Mouse (Mus musculus): ENCODE data around the gene Arvcf. TPM values are rescaled to one million over a fixed set of nuclear protein-coding genes. Genes with fewer than 3 reads are reported as not detected.
A peak's percentile ranks its signal among the peaks of the same experiment; 100 is the strongest.

The Arvcf gene
- polyA plus RNA-seq, 1 experiment from 2014 or later: 37.9 TPM

- Histone ChIP-seq H3K4me2 (replicated peaks) (no peak overlapping the region), H3K9ac (no peak overlapping the region), H3K27me3 (no peaks in the 10 kb centered on the region), H3K36me3 (no peaks in the 10 kb centered on the region), H3K27ac (replicated peaks) (no peak overlapping the region), H3K4me3 (replicated peaks) (no peak overlapping the region), H3K9me3 (replicated peaks) (no peaks in the 10 kb centered on the region), H3K4me1 (peaks cover 26% of the 10 kb centered on the region; the same call in 1 of the 2 replicates)
- no peak for ATAC-seq (ENCODE audit: insufficient number of reproducible peaks, low FRiP score, low TSS enrichment, low read depth)
- WGBS: 48% methylated on average over 6 of the region's 6 CpGs
Observed at GRCm38 (mm10) chr16:18381621-18382258, 33.8 kb downstream of the Arvcf start.

- ATAC-seq (ENCODE audit: insufficient number of reproducible peaks, low FRiP score, low TSS enrichment, low read depth): no peak
- Histone ChIP-seq H3K4me2 (replicated peaks) (no peak overlapping the region), H3K27ac (replicated peaks) (no peak overlapping the region; the same call in 1 of the 2 replicates), H3K9ac (no peak overlapping the region), H3K4me1 (peaks cover 29% of the 10 kb centered on the region), H3K9me3 (replicated peaks) (no peaks in the 10 kb centered on the region), H3K36me3 (no peaks in the 10 kb centered on the region), H3K4me3 (replicated peaks) (no peak overlapping the region), H3K27me3 (no peaks in the 10 kb centered on the region)
- 74% methylated on average over 9 of the region's 9 CpGs for WGBS
Observed at GRCm38 (mm10) chr16:18383045-18383726, 35.2 kb downstream of the Arvcf start.

GRCm38 (mm10) chr16:18383756-18384155 is 35.8 kb downstream of the Arvcf start:
- no peak overlapping the region for H3K4me3 ChIP-seq (replicated peaks)
- H3K27me3 ChIP-seq: no peaks in the 10 kb centered on the region
- ATAC-seq (ENCODE audit: insufficient number of reproducible peaks, low FRiP score, low TSS enrichment, low read depth): no peak
- no peak overlapping the region for H3K4me2 ChIP-seq (replicated peaks)
- no peaks in the 10 kb centered on the region for H3K36me3 ChIP-seq
- no peaks in the 10 kb centered on the region for H3K9me3 ChIP-seq (replicated peaks)
- H3K27ac ChIP-seq (replicated peaks): no peak overlapping the region; the same call in 1 of the 2 replicates
- 24% methylated on average over 3 of the region's 3 CpGs for WGBS
- H3K4me1 ChIP-seq: peaks cover 35% of the 10 kb centered on the region
- no peak overlapping the region for H3K9ac ChIP-seq

GRCm38 (mm10) chr16:18384211-18384610 is 36.2 kb downstream of the Arvcf start:
- Histone ChIP-seq H3K4me2 (replicated peaks) (no peak overlapping the region), H3K36me3 (no peaks in the 10 kb centered on the region), H3K4me3 (replicated peaks) (no peak overlapping the region), H3K27me3 (no peaks in the 10 kb centered on the region), H3K9ac (no peak overlapping the region), H3K9me3 (replicated peaks) (no peaks in the 10 kb centered on the region), H3K27ac (replicated peaks) (no peak overlapping the region), H3K4me1 (peaks cover 39% of the 10 kb centered on the region)
- WGBS: 69% methylated on average over 7 of the region's 7 CpGs
- no peak for ATAC-seq (ENCODE audit: insufficient number of reproducible peaks, low FRiP score, low TSS enrichment, low read depth)

- peaks cover 35% of the 10 kb centered on the region for H3K4me1 ChIP-seq
- no peak overlapping the region for H3K9ac ChIP-seq
- H3K4me2 ChIP-seq (replicated peaks): no peak overlapping the region
- no peak overlapping the region for H3K27ac ChIP-seq (replicated peaks)
- WGBS: 69% methylated on average over 8 of the region's 8 CpGs
- ATAC-seq (ENCODE audit: insufficient number of reproducible peaks, low FRiP score, low TSS enrichment, low read depth): no peak
- no peaks in the 10 kb centered on the region for H3K9me3 ChIP-seq (replicated peaks)
- H3K4me3 ChIP-seq (replicated peaks): no peak overlapping the region
- H3K27me3 ChIP-seq: no peaks in the 10 kb centered on the region
- H3K36me3 ChIP-seq: no peaks in the 10 kb centered on the region
Observed at GRCm38 (mm10) chr16:18384659-18385058, 36.7 kb downstream of the Arvcf start.

GRCm38 (mm10) chr16:18385411-18385810 is 37.4 kb downstream of the Arvcf start:
- WGBS: 62% methylated on average over 5 of the region's 5 CpGs
- Histone ChIP-seq H3K36me3 (no peaks in the 10 kb centered on the region), H3K27ac (replicated peaks) (no peak overlapping the region), H3K4me3 (replicated peaks) (no peak overlapping the region), H3K9ac (no peak overlapping the region), H3K4me1 (peaks cover 32% of the 10 kb centered on the region), H3K9me3 (replicated peaks) (no peaks in the 10 kb centered on the region), H3K27me3 (no peaks in the 10 kb centered on the region), H3K4me2 (replicated peaks) (no peak overlapping the region)
- no peak for ATAC-seq (ENCODE audit: insufficient number of reproducible peaks, low FRiP score, low TSS enrichment, low read depth)

- Histone ChIP-seq H3K9me3 (replicated peaks) (no peaks in the 10 kb centered on the region), H3K4me2 (replicated peaks) (no peak overlapping the region), H3K4me3 (replicated peaks) (no peak overlapping the region), H3K4me1 (peaks cover 32% of the 10 kb centered on the region), H3K27ac (replicated peaks) (no peak overlapping the region), H3K27me3 (no peaks in the 10 kb centered on the region), H3K9ac (no peak overlapping the region), H3K36me3 (no peaks in the 10 kb centered on the region)
- 72% methylated on average over 7 of the region's 7 CpGs for WGBS
- ATAC-seq (ENCODE audit: insufficient number of reproducible peaks, low FRiP score, low TSS enrichment, low read depth): 0 out of 2 replicates have a peak, but pooled peaks have one; percentile 34
Observed at GRCm38 (mm10) chr16:18386451-18386850, 38.5 kb downstream of the Arvcf start.

- no peak for ATAC-seq (ENCODE audit: insufficient number of reproducible peaks, low FRiP score, low TSS enrichment, low read depth)
- peaks cover 27% of the 10 kb centered on the region for H3K4me1 ChIP-seq
- H3K4me2 ChIP-seq (replicated peaks): no peak overlapping the region
- H3K4me3 ChIP-seq (replicated peaks): no peak overlapping the region
- 58% methylated on average over 3 of the region's 3 CpGs for WGBS
- H3K36me3 ChIP-seq: no peaks in the 10 kb centered on the region
- H3K27ac ChIP-seq (replicated peaks): no peak overlapping the region
- no peaks in the 10 kb centered on the region for H3K9me3 ChIP-seq (replicated peaks)
- no peaks in the 10 kb centered on the region for H3K27me3 ChIP-seq
- H3K9ac ChIP-seq: no peak overlapping the region
Observed at GRCm38 (mm10) chr16:18386972-18387371, 39.0 kb downstream of the Arvcf start.

- Histone ChIP-seq H3K4me2 (replicated peaks) (no peak overlapping the region), H3K4me1 (peaks cover 31% of the 10 kb centered on the region), H3K4me3 (replicated peaks) (no peak overlapping the region), H3K36me3 (no peaks in the 10 kb centered on the region), H3K27ac (replicated peaks) (no peak overlapping the region), H3K9ac (no peak overlapping the region), H3K27me3 (no peaks in the 10 kb centered on the region), H3K9me3 (replicated peaks) (no peaks in the 10 kb centered on the region)
- no peak for ATAC-seq (ENCODE audit: insufficient number of reproducible peaks, low FRiP score, low TSS enrichment, low read depth)
- 57% methylated on average over 5 of the region's 7 CpGs for WGBS
Observed at GRCm38 (mm10) chr16:18387704-18388582, 40.0 kb downstream of the Arvcf start.

GRCm38 (mm10) chr16:18388583-18389435 is 40.8 kb downstream of the Arvcf start:
- no peak overlapping the region for H3K4me3 ChIP-seq (replicated peaks)
- H3K4me2 ChIP-seq (replicated peaks): no peak overlapping the region
- no peaks in the 10 kb centered on the region for H3K27me3 ChIP-seq
- H3K36me3 ChIP-seq: no peaks in the 10 kb centered on the region
- WGBS: 86% methylated on average over 14 of the region's 14 CpGs
- no peak overlapping the region for H3K27ac ChIP-seq (replicated peaks)
- H3K9ac ChIP-seq: no peak overlapping the region
- H3K9me3 ChIP-seq (replicated peaks): no peaks in the 10 kb centered on the region
- H3K4me1 ChIP-seq: peaks cover 34% of the 10 kb centered on the region
- no peak for ATAC-seq (ENCODE audit: insufficient number of reproducible peaks, low FRiP score, low TSS enrichment, low read depth)
